Mouse (Mus musculus) mouse embryonic stem cell (cell line): Measurements from ENCODE around the gene Lypd3.
"Not testable (repeated sequence)": the region's sequence is repeated elsewhere in the genome, so short reads cannot be mapped to it uniquely, and the experiment has no call there.

Experiments
- in situ Hi-C, 2 experiments: fragments of 300-500 bp; cut with MboI; formaldehyde crosslinking; loops; 1 replicate in 1 of 2; 3 replicates in 1 of 2; pipeline ENCODE4 v1.14.3; 2019 to 2020; ENCODE audit warnings: low sequenced_read_pairs in 2 of 2, low pct_unique_long_range_greater_than_20kb in 1 of 2, mixed read lengths in 1 of 2; ENCODE audit not compliant: unreplicated experiment in 1 of 2

The Lypd3 gene

DNA sequence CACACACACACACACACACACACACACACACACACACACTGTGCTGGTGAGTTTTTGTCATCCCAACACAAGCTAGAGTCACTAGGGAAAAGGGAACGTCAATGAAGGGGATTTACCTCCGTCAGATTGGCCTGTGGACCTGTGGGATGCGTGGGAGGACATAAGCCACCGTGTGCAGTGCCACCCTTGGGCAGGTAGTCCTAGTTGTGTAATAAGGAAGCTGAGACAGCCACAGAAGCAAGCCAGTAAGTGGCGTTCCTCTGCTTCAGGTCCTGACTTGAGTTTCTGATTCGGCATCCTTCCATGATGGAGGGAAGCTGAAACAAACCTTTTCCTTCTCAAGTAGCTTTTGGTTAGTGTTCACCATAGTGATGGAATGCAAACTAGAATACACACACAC lies 8.1 kb downstream of the Lypd3 start:
- in situ Hi-C loops, result no loop called here

DNA sequence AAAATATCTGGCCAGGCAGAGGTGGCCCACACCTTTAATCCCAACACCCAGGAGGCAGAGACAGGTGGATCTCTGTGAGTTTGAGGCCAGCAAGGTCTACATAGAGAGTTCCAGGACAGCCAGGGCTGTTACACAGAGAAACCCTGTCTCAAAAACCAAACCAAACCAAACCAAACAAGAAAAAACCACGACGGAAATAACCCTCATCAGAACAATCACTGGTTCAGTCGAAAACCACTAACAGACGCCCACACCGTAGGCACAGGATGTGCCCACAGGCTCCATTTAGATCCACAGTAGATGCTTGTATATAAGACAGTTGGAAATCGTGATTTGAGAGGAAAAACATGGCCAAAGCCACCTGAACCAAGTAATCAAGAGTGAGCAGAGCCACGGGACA lies 8.6 kb downstream of the Lypd3 start:
- in situ Hi-C loops, result no loop called here

DNA sequence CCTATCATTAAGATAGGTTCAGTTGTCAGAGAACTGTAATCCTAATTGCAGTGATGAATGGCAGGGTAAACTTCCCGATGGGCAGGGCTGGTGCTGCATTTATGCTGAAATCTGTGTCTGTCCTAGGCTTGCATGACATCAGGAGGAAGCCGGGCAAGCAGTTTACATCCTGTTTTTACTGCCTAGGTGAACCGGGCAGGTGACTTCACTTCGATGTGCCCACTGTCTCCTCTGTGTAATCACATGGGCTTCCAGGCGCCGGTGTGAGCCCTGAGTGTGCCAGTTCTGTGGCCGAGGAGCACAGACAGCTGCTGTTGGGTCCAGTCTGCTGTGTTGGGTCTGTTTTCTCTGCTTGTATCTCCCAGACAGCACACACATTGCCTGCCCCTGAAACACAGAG lies 10.1 kb downstream of the Lypd3 start:
- in situ Hi-C loops, result no loop called here

GRCm38 (mm10) chr7:24653681-24654080 lies 17.3 kb downstream of the Lypd3 start:
- in situ Hi-C loops, result loop anchor here in 1 of 2 experiments (10.0 kb wide), 1 partner anchor 49 kb away; no protein-coding TSS in a partner anchor

DNA sequence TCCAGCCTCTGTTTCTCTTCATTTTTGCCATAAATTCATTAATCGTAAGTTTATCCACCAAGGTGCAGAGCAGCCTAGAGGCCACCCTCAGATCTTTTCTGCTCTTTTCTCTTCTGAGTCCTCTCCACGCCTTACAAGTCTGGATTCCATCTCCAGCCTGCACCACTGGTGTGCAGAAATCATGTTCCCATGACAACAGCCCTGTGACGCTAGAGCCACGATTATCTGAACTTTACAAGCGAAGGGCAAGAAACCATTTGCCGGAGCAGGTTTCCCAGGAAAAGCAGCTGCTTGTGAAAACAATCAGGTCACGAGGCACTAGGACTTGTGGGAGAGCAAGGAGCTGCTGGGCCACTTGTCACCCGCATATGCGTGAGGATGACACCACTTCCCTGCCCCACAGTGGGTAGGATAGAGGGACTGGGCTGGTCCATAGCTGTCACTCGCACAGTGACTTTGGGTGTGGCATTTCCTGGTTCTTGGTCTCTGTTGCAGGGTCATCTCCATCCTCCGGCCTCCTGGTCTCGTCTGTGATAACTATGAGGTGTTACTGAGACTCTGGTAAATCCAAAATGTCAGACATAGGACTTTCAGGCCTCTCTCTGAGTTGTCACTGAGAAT lies 23.5 kb downstream of the Lypd3 start:
- in situ Hi-C loops, result loop anchor here (5.0 to 10.0 kb wide), 2 partner anchors 55 to 63 kb away; no protein-coding TSS in a partner anchor

DNA sequence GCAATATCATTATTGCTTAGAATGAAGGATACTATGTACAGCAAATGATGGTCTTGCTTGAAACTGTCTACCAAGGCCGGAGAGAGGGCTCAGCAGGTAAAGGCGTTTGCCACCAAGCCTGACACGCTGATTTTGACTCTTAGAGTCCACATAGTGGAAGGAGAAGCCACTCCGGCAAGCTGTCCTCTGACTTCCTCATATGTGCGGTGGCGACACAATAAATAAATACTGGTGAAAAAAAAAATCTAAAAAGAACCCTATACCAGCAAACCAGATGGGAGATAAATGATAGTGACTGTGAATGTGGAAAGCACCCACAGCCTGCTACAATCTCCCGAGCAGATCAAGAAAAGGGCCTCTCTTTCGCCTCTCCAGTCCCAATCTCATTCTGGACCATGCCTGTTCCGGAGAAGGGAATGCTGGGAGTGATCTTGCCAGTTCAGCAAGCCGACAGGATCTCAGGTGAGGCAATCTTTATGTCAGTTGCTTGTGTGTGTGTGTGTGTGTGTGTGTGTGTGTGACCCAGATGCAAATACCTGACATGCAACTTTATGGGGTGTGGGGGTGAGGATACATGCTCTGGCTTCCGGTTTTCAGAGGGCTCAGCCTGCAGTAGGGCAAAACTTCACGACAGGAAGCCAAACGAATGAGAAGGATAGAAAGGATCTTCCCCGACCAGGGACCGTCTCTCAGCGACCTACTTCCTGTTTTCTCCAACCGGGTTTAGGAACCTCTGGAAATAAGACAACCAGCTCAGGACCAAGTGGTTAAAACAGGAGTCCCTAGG lies 25.0 kb downstream of the Lypd3 start:
- in situ Hi-C loops, result no loop called here

DNA sequence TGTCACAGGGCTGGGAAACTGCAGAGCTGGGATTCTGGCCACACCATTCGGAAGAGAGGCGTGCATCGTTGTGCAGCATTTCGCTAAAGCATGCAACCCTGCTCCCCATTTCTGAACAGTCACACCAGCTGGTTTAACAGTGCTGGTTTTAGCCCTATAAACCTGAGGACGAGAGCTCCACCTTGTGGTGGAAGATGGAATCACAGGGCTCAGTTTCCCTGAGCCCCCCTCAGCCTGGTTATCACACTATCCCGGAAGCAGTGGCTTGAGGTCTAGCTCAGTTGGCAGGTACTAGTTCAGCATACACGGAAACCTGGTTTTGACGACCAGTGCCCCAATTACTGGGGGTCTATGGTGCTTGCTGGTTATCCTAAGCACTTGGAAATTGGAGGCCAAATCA lies 26.2 kb downstream of the Lypd3 start:
- in situ Hi-C loops, result no loop called here

GRCm38 (mm10) chr7:24664301-24664700 lies 28.0 kb downstream of the Lypd3 start:
- in situ Hi-C loops, result no loop called here

- in situ Hi-C loops, result no loop called here
These were observed 28.6 kb downstream of the Lypd3 start for GRCm38 (mm10) chr7:24664959-24665358.

DNA sequence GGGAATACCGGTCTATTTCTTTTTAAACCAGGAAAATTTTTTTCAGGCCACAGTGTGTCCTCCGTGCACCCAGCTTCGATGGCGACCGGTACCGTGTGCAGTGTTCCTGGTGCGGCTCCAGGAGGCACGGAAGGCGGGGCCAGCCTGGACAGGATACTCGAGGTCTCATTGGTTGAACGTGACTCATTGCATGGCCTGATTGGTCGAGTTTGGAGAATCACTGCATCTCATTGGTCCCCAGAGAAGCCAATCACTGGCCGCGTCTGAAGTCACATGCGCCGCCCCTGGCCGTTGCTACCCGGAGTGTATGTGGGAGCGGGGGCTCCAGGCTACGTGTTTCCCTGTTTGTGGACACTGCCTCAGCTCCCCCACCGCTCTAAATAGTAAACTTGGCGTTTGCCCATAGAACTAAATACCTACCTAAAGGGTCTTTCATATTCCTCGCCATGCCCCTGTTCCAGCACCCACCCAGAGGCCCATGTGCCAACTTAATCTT lies 35.6 kb downstream of the Lypd3 start:
- in situ Hi-C loops, result no loop called here

DNA sequence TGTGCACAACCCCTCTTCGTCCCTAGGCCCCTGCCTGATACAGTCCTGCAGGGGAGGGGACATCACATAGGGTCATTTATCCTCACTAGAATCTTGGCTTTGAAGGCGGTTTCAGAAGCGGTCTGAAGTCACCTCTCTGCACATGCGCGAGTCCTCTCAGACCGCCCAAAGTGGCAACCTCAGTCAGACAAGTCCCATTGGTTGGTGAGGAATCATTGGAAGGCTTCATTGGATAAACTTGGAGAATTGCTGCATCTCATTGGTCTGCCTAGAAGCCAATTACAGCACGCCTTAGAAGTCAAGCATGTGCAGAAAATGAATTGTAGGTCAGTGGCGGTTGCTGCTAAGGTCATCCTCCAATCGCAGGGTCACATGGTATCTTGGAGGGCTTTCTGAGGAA lies 40.2 kb downstream of the Lypd3 start, which contains the start of gene Tex101:
Tex101 (minus strand) TSS at position 101 of the 400 bp plus-strand sequence.
- in situ Hi-C loops, result no loop called here

GRCm38 (mm10) chr7:24684121-24684520 lies 47.8 kb downstream of the Lypd3 start:
- in situ Hi-C loops, result not testable (repeated sequence)

DNA sequence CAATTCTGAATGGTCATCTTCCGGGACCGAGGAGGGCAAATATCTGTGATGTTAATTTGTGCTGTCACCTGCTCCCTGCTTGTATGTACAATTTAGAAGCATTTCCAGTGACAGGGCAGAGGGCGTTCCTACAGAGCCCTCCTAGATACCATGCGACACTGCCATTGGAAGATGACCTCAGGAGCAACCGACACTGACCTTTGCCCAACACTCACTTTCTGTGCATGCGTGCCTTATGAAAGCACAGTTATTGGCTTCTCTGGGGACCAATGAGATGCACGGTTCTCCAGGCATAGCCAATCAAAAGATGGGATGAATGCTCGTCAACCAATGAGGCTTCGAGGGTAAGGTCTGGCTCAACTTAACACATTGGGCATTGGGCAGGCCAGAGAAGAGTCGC lies 51.2 kb downstream of the Lypd3 start:
- in situ Hi-C loops, result not testable (repeated sequence)
